Mouse (Mus musculus) urinary bladder, postnatal 0 days (tissue): ENCODE measurements around the gene Fetub. TPM values are rescaled to one million over a fixed set of nuclear protein-coding genes. Genes with fewer than 3 reads are reported as not detected.

Experiments used
- polyA plus RNA-seq: library from polyadenylated mRNA; unstranded; fragments of >200 nt; fragmentation: Nextera tagmentation; extraction: Ambion mirVana; gene quantifications from 2 replicates; pipeline ENCODE4 v1.2.1, GENCODE M21; 2015

Gene Fetub
- polyA plus RNA-seq, result 0.35 and 0.71 TPM in 2 replicates

DNA sequence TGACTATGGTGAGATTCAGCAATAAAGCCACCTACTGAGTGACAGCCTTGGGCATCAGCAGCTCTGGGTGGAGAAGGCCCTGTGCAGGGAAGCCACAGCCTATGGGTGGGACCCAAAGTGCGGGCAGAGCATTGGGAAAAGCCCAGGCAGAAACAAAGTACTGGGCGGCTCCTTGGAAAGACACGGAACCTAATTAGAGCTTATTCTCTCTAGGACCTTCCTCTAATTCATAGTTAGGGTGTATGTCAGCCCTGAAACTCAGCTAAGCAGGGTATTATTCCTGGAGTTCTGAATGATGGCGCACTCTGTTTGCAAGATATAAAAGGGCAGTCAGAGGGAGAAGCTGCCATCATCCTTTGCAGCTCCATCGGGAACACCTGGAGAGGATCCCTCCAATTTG is at the start of gene Fetub:
Gene Fetub, plus strand, starts transcription at position 301 of the 400 bp plus-strand sequence.

DNA sequence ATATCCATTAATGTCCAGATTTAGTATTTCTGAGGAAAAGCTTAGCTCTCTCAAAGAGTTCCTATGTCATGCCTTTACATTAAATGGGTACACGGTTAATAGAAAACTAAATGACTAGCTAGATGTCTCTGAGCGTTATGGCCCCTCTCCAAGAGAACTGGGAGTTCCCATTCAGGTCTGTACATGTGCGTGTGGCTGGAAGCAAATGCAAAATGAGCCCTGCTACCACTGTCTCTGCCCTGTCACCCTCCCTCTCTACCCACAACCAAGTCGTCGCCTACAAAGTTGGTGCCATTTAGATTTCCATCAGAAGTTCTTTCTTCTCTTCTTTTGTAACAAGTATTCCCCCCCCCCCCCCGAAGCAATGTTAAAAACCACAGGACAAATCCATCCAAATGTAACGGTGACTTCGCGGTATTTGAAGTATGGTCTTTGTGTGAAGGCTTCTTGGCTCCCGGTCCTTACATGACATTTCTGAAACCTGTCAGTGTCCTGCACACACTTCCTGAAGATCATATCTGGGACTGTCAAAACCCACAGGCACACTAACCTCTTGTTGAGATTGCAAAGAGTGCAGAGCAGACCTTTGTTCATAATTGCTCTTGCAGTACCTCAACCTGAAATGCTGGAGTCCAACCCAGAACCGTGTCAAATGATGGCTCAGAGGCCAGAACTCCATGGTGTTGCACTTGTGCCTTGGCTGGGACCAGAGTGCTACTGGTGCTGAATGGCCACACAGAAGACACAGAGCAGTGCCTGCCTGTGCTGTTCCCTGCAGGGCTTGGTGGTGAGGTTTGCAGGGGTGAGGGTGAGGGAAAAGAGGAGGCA is 27.2 kb upstream of the Fetub start, which contains the start of gene Ahsg:
Gene Ahsg, plus strand, starts transcription at position 595 of the 828 bp plus-strand sequence.

DNA sequence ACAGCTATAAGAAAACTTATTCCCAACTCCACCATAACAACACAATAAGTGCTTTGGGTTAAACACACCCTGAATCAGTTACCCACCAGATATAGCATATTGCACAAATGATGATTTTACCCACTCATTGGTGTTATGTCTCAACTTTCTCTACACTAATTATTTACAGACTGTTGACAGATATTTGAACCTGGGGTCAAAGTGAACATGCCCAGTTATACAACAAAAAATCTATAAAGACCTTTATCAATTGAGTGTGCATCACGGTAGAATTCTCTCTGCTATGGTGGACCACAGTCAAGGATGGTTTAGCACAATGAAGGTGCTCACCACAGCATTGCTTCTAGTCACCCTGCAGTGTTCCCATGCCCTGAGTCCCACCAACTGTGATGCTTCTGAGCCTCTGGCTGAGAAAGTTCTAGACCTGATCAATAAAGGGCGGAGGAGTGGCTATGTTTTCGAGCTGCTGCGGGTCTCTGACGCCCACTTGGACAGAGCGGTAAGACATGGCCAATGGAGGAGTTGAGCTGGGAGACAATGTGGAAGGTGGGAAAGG is 32.8 kb downstream of the Fetub start, which contains the start of gene Hrg:
Gene Hrg, plus strand, starts transcription at position 233 of the 556 bp plus-strand sequence.

Other genes starting within 250 kb of the Fetub start
- not detected in 2 replicates for gene Crygs, start 106.8 kb upstream of the Fetub start, polyA plus RNA-seq
- gene Tbccd1, start 60.7 kb upstream of the Fetub start, polyA plus RNA-seq, result 9.9 and 13.0 TPM in 2 replicates
- 54.1 and 62.4 TPM in 2 replicates for gene Dnajb11, start 60.5 kb upstream of the Fetub start, polyA plus RNA-seq
- gene Ahsg, start 27.1 kb upstream of the Fetub start, polyA plus RNA-seq, result 4.4 and 20.6 TPM in 2 replicates
- gene Hrg, start 32.7 kb downstream of the Fetub start, polyA plus RNA-seq, result 0.29 TPM in 1 of 2 replicates, not detected in the other
- gene Kng2, start 111.1 kb downstream of the Fetub start, polyA plus RNA-seq, result 0.11 and 0.42 TPM in 2 replicates
- gene Kng1, start 139.5 kb downstream of the Fetub start, polyA plus RNA-seq, result 1.2 and 5.4 TPM in 2 replicates
- 121 and 149 TPM in 2 replicates for gene Eif4a2, start 189.1 kb downstream of the Fetub start, polyA plus RNA-seq
- gene Rfc4, start 209.4 kb downstream of the Fetub start, polyA plus RNA-seq, result 31.9 and 41.1 TPM in 2 replicates
- not detected in 2 replicates for gene Adipoq, start 228.2 kb downstream of the Fetub start, polyA plus RNA-seq